Mouse (Mus musculus) midbrain, embryonic 16.5 days (tissue): ENCODE measurements around the gene Adm. TPM values are rescaled to one million over a fixed set of nuclear protein-coding genes. Genes with fewer than 3 reads are reported as not detected.

ENCODE experiments used
- ATAC-seq: fragments of 200-750 bp; cut with Nextera tagmentation; 2 replicates; pipeline ENCODE4 v1.8.0; 2017; ENCODE audit warnings: moderate TSS enrichment
- H3K27ac ChIP-seq: fragments of 300-500 bp; sonication (generic); 2 replicates; pipeline ENCODE4 v1.5.1; 2014; ENCODE audit warnings: mild to moderate bottlenecking, low read length, mixed read lengths
- H3K27me3 ChIP-seq: fragments of 300-500 bp; sonication (generic); 2 replicates; pipeline ENCODE4 v1.6.1; 2014; ENCODE audit warnings: low read depth, low read length, mixed read lengths; ENCODE audit not compliant: control insufficient read depth, insufficient read depth
- H3K36me3 ChIP-seq: fragments of 300-500 bp; sonication (generic); 2 replicates; pipeline ENCODE4 v1.6.1; 2014; ENCODE audit warnings: mild to moderate bottlenecking, low read length, moderate library complexity, mixed read lengths; ENCODE audit not compliant: control insufficient read depth, insufficient read depth
- H3K4me1 ChIP-seq: fragments of 300-500 bp; sonication (generic); 2 replicates; pipeline ENCODE4 v1.6.1; 2014; ENCODE audit warnings: mild to moderate bottlenecking, low read length, mixed read lengths; ENCODE audit not compliant: control insufficient read depth, insufficient read depth
- H3K4me2 ChIP-seq: fragments of 300-500 bp; sonication (generic); 2 replicates; pipeline ENCODE4 v1.6.1; 2014; ENCODE audit warnings: mild to moderate bottlenecking, low read length, mixed read lengths
- H3K4me3 ChIP-seq: fragments of 300-500 bp; sonication (generic); 2 replicates; pipeline ENCODE4 v1.5.1; 2014; ENCODE audit warnings: low read depth, mild to moderate bottlenecking, low read length, moderate library complexity, mixed read lengths
- H3K9ac ChIP-seq: fragments of 300-500 bp; sonication (generic); 2 replicates; pipeline ENCODE4 v1.6.1; 2014; ENCODE audit warnings: low read depth, low read length, mixed read lengths
- H3K9me3 ChIP-seq: fragments of 300-500 bp; sonication (generic); replicated peaks from 2 replicates; pipeline ENCODE4 v1.6.1; 2014; ENCODE audit warnings: mild to moderate bottlenecking, low read length, mixed read lengths; ENCODE audit not compliant: control insufficient read depth, poor library complexity, severe bottlenecking
- WGBS: fragments of 180-500 bp; shearing (Covaris S2); extraction: QIAGEN DNeasy Blood & Tissue Kit; methylation state at CpG from one replicate; pipeline ENCODE4 v1.1.7; 2014; 5-methylcytosine and 5-hydroxymethylcytosine counted together
- polyA plus RNA-seq: library from polyadenylated mRNA; unstranded; fragments of >200 nt; fragmentation: Nextera tagmentation; extraction: Ambion mirVana; gene quantifications from 2 replicates; pipeline ENCODE4 v1.2.1, GENCODE M21; 2015

Adm gene
- polyA plus RNA-seq, 1 experiment from 2014 or later, result 4.9 TPM

GRCm38 (mm10) chr7:110649133-110649987 lies 21.9 kb downstream of the Adm start:
- Histone ChIP-seq H3K9ac (no peak overlapping the region), H3K27ac (no peak overlapping the region), H3K9me3 (no peaks in the 10 kb centered on the region; the same call in 1 of the 2 replicates), H3K4me1 (no peaks in the 10 kb centered on the region), H3K4me2 (no peak overlapping the region), H3K27me3 (no peaks in the 10 kb centered on the region), H3K4me3 (no peak overlapping the region), H3K36me3 (no peaks in the 10 kb centered on the region)
- WGBS, result 87% methylated on average over 6 of the region's 6 CpGs
- no peak for ATAC-seq

DNA sequence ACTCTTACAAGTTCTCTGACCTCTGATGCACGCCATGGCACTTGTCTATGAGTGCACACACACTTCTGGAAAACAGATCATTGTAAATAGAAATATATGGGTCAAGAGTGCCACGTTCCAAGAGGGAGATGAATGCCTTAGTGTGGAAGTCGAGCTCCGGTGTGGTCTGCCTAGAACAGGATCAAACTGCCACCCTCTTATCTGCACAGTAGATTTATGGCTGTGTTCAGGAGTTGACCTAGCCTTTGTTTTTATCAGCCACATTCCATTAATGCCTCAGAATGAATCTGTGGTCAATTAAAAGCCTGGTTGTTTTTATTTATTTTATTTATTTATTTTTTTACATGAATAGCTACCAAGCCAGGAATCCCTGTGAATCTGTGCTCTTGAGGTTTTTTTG lies 23.0 kb downstream of the Adm start:
- ATAC-seq, result no peak
- Histone ChIP-seq H3K9ac (no peak overlapping the region), H3K4me2 (no peak overlapping the region), H3K4me1 (no peaks in the 10 kb centered on the region), H3K27ac (no peak overlapping the region), H3K36me3 (no peaks in the 10 kb centered on the region), H3K27me3 (no peaks in the 10 kb centered on the region), H3K4me3 (no peak overlapping the region), H3K9me3 (no peaks in the 10 kb centered on the region; the same call in 1 of the 2 replicates)
- WGBS, result 87% methylated on average over 4 of the region's 4 CpGs

- ATAC-seq, result no peak
- Histone ChIP-seq H3K36me3 (no peaks in the 10 kb centered on the region), H3K27ac (no peak overlapping the region), H3K4me2 (no peak overlapping the region), H3K9me3 (no peaks in the 10 kb centered on the region; the same call in 1 of the 2 replicates), H3K4me3 (no peak overlapping the region), H3K4me1 (no peaks in the 10 kb centered on the region), H3K9ac (no peak overlapping the region), H3K27me3 (no peaks in the 10 kb centered on the region)
- WGBS, result 80% methylated on average over 6 of the region's 6 CpGs
Measured at GRCm38 (mm10) chr7:110651091-110651490, 23.6 kb downstream of the Adm start.

DNA sequence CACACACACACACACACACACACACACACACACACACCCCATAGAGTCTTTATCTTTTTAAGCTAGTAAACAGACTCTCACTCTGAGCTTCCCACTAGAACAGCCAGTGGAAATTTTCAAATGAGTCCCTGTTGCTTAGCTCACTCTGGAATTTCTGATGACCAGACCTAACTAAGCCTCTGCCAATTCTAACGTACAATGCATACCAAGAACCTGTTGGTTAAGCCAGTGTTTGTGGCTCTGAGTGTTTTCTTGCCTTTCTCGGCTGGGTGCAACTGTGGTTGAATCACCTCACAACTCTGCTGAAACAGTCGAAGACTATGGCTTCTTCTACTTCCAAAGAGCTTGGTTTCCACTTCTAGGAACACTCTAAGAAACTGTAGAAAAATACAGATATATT lies 27.8 kb downstream of the Adm start:
- Histone ChIP-seq H3K9ac (no peak overlapping the region), H3K27me3 (no peaks in the 10 kb centered on the region), H3K9me3 (no peaks in the 10 kb centered on the region), H3K4me3 (no peak overlapping the region), H3K4me2 (no peak overlapping the region), H3K36me3 (no peaks in the 10 kb centered on the region), H3K27ac (no peak overlapping the region), H3K4me1 (no peaks in the 10 kb centered on the region)
- 83% methylated on average over 3 of the region's 3 CpGs for WGBS
- no peak for ATAC-seq

DNA sequence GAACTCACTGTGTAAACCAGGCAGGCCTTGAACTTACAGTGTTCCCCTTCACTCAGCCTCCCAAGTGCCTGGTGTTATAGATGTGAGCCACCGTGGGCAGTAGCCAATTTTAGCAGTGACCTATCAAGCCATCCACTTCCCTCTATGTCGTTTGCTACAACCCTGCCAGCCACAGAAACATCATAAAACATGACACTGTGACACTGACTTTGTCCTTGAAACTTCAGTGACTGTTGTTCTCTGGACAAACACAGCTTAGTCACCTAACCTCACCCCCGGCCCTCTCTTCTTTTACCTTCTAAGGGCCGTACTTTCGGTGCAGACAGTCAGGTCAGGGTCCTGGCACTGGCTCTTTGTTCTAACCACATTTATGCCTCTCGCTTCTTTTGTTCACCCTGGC lies 28.5 kb downstream of the Adm start:
- H3K9ac ChIP-seq, result no peak overlapping the region
- WGBS, result 59% methylated on average over 6 of the region's 6 CpGs
- no peaks in the 10 kb centered on the region for H3K36me3 ChIP-seq
- H3K27me3 ChIP-seq, result no peaks in the 10 kb centered on the region
- ATAC-seq, result no peak
- H3K9me3 ChIP-seq, result no peaks in the 10 kb centered on the region
- no peaks in the 10 kb centered on the region for H3K4me1 ChIP-seq
- no peak overlapping the region for H3K4me2 ChIP-seq
- no peak overlapping the region for H3K4me3 ChIP-seq
- no peak overlapping the region for H3K27ac ChIP-seq

GRCm38 (mm10) chr7:110658378-110658928 lies 31.0 kb downstream of the Adm start:
- H3K4me3 ChIP-seq, result no peak overlapping the region
- H3K27ac ChIP-seq, result no peak overlapping the region
- H3K9me3 ChIP-seq, result peaks cover 6% of the 10 kb centered on the region; the same call in 1 of the 2 replicates
- H3K27me3 ChIP-seq, result no peaks in the 10 kb centered on the region
- H3K4me1 ChIP-seq, result no peaks in the 10 kb centered on the region
- H3K36me3 ChIP-seq, result no peaks in the 10 kb centered on the region
- H3K4me2 ChIP-seq, result no peak overlapping the region
- ATAC-seq, result no peak
- H3K9ac ChIP-seq, result no peak overlapping the region
- WGBS, result 79% methylated on average over 3 of the region's 3 CpGs

DNA sequence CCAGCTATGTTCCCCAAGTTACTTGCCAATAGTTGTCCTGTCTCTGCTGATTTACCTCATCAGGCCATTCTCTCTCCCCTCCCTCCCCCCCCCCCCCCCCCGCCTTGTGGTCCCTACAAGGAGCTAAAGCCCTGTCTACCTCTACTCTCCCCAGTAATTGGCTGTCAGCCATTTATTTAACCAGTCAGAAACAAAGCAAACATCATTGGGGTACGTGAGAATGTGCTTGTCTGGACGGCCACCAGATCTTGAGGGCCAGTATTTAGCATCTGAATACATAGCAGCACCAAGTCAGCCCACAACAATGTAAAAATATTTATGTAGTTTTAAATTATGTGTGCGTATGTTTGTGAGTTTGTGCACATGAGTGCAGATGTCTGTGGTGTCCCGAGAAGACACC lies 39.1 kb downstream of the Adm start:
- ATAC-seq, result no peak
- H3K36me3 ChIP-seq, result no peaks in the 10 kb centered on the region
- H3K4me1 ChIP-seq, result no peaks in the 10 kb centered on the region
- no peak overlapping the region for H3K4me3 ChIP-seq
- H3K4me2 ChIP-seq, result no peak overlapping the region
- no peak overlapping the region for H3K9ac ChIP-seq
- H3K27ac ChIP-seq, result no peak overlapping the region
- WGBS, result 60% methylated on average over 4 of the region's 5 CpGs
- H3K9me3 ChIP-seq, result peaks cover 6% of the 10 kb centered on the region; the same call in 1 of the 2 replicates
- no peaks in the 10 kb centered on the region for H3K27me3 ChIP-seq

DNA sequence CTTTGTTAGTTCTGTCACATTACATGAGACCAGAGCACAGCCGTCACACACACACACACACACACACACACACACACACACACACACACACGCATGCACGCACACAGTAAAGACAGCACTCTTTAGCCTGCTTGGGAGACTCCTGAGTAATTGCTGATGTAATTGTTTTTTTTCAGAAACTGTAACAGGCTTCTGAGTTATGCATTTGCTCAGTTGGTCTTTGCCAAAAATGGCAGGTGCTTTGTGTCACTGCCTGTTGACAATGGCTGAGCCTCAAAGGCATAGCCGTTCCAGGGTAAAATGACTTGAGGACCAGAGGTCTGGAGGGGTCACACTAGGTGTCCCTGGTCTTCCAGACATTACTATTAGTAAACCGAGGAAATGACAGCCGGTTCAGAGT lies 40.8 kb downstream of the Adm start:
- 73% methylated on average over 6 of the region's 6 CpGs for WGBS
- ATAC-seq, result no peak
- H3K27me3 ChIP-seq, result no peaks in the 10 kb centered on the region
- H3K27ac ChIP-seq, result no peak overlapping the region
- H3K4me2 ChIP-seq, result no peak overlapping the region
- H3K36me3 ChIP-seq, result no peaks in the 10 kb centered on the region
- no peak overlapping the region for H3K9ac ChIP-seq
- H3K4me1 ChIP-seq, result no peaks in the 10 kb centered on the region
- no peaks in the 10 kb centered on the region for H3K9me3 ChIP-seq
- no peak overlapping the region for H3K4me3 ChIP-seq

DNA sequence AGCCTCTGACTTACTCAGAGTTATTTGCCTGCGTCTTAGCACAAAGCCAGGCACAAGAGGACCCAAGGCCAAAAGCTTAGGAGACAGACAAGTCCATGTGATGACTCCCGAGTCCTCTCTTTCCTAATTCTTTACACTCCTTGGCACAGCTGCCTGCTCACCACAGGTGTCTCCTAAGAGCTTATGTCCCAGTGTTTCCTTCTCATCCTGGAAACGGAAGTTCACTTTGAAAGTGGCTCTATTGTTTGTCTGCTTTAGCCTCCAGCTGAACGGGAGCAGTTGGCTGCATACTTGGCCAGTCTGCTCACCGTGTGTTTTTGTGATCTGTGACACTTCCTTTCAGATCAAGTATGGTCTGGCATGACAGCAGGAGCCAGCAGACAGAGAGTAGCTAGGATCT lies 41.3 kb downstream of the Adm start:
- 20% methylated on average over 5 of the region's 5 CpGs for whole genome bisulfite sequencing
- H3K9ac ChIP-seq, result no peak overlapping the region
- no peak overlapping the region for H3K27ac ChIP-seq

More for the DNA sequence above, 41.3 kb downstream of the Adm start:
- Histone ChIP-seq H3K27me3 (no peaks in the 10 kb centered on the region), H3K4me2 (no peak overlapping the region), H3K4me3 (no peak overlapping the region), H3K4me1 (no peaks in the 10 kb centered on the region), H3K9me3 (no peaks in the 10 kb centered on the region), H3K36me3 (no peaks in the 10 kb centered on the region)
- ATAC-seq, result no peak
